Mouse (Mus musculus) left cerebral cortex, postnatal 10 days (tissue): ENCODE measurements around the gene Gm29797. TPM values are rescaled to one million over a fixed set of nuclear protein-coding genes. Genes with fewer than 3 reads are reported as not detected.

Experiments
- DNase-seq, 2 experiments: peaks; one replicate each; pipeline ENCODE4 v3.0.0; 2021 to 2022; ENCODE audit warnings: low spot score in 2 of 2, mixed read lengths in 1 of 2; ENCODE audit errors: extremely low spot score in 1 of 2
- intact Hi-C: fragments of 180-260 bp; cut with DNase I; formaldehyde crosslinking; loops from one replicate; pipeline ENCODE4 v1.15.1; 2025
- total RNA-seq, 2 experiments: library from RNA; stranded (reverse); gene quantifications; 2 replicates each; pipeline ENCODE4 v1.2.3; 2021

The Gm29797 gene
- total RNA-seq, 2 experiments from 2014 or later: 0.67 TPM; not detected in 1

- DNase-seq: peak in 1 of 2 experiments; percentile 50
- intact Hi-C loops: no loop called here
Observed at GRCm38 (mm10) chr2:181689466-181690160, 32.8 kb downstream of the Gm29797 start.

GRCm38 (mm10) chr2:181691083-181691482 is 34.2 kb downstream of the Gm29797 start:
- intact Hi-C loops: no loop called here
- DNase-seq: no peak

GRCm38 (mm10) chr2:181691571-181691970 is 34.7 kb downstream of the Gm29797 start:
- no peak for DNase-seq
- intact Hi-C loops: no loop called here

- intact Hi-C loops: no loop called here
- no peak for DNase-seq
Observed at GRCm38 (mm10) chr2:181692304-181692703, 35.5 kb downstream of the Gm29797 start.

- intact Hi-C loops: no loop called here
- peak; percentile 74 to 91 for DNase-seq
Observed at GRCm38 (mm10) chr2:181693339-181694280, 36.8 kb downstream of the Gm29797 start, which contains the start of gene Rgs19. Gene Rgs19, minus strand, starts transcription at chr2:181693977.

GRCm38 (mm10) chr2:181694581-181694980 is 37.7 kb downstream of the Gm29797 start:
- DNase-seq: no peak
- intact Hi-C loops: no loop called here

GRCm38 (mm10) chr2:181695776-181696175 is 38.9 kb downstream of the Gm29797 start:
- no peak for DNase-seq
- intact Hi-C loops: no loop called here

GRCm38 (mm10) chr2:181696801-181697420 is 40.1 kb downstream of the Gm29797 start:
- no peak for DNase-seq
- intact Hi-C loops: no loop called here

- DNase-seq: no peak
- intact Hi-C loops: no loop called here
Observed at GRCm38 (mm10) chr2:181698241-181698640, 41.4 kb downstream of the Gm29797 start, which contains the start of gene Lkaaear1. Gene Lkaaear1, minus strand, starts transcription at chr2:181698442.

- no peak for DNase-seq
- intact Hi-C loops: no loop called here
Observed at GRCm38 (mm10) chr2:181706668-181707067, 49.8 kb downstream of the Gm29797 start.

Other genes with a start within 250 kb of the Gm29797 start
- 10 to 100 TPM; 17.1 to 19.9 TPM for gene Zbtb46, start 197.6 kb upstream of the Gm29797 start, total RNA-seq
- gene Abhd16b, start 163.8 kb upstream of the Gm29797 start, total RNA-seq: not detected
- gene Tpd52l2, start 159.9 kb upstream of the Gm29797 start, total RNA-seq: 10 to 100 TPM; 75.5 to 77.2 TPM
- 100 to 1,000 TPM; 320 to 333 TPM for gene Dnajc5, start 136.5 kb upstream of the Gm29797 start, total RNA-seq
- 10 to 100 TPM; 34.7 to 53.6 TPM for gene Uckl1, start 72.1 kb upstream of the Gm29797 start, total RNA-seq
- 10 to 100 TPM; 44.9 to 48.8 TPM for gene Prpf6, start 65.2 kb upstream of the Gm29797 start, total RNA-seq
- 100 to 1,000 TPM; 139 to 152 TPM for gene Zfp512b, start 64.2 kb upstream of the Gm29797 start, total RNA-seq
- gene Samd10, start 57.8 kb upstream of the Gm29797 start, total RNA-seq: 10 to 100 TPM; 27.1 to 28.8 TPM
- 10 to 100 TPM; 13.9 to 14.7 TPM for gene Sox18, start 14.6 kb downstream of the Gm29797 start, total RNA-seq
- 10 to 100 TPM; 57.3 to 62.7 TPM for gene Tcea2, start 23.3 kb downstream of the Gm29797 start, total RNA-seq
- 10 to 100 TPM; 48.8 to 57.2 TPM for gene Rgs19, start 36.9 kb downstream of the Gm29797 start, total RNA-seq
- not detected for gene Lkaaear1, start 41.4 kb downstream of the Gm29797 start, total RNA-seq
- 10 to 100 TPM; 75.4 to 82.2 TPM for gene Oprl1, start 58.0 kb downstream of the Gm29797 start, total RNA-seq
- gene Myt1, start 106.3 kb downstream of the Gm29797 start, total RNA-seq: 10 to 100 TPM; 24.3 to 27.7 TPM
- gene Pcmtd2, start 180.8 kb downstream of the Gm29797 start, total RNA-seq: 10 to 100 TPM; 51.8 to 62.1 TPM
- 10 to 100 TPM; 32.7 to 39.4 TPM for gene Polr3k, start 207.3 kb downstream of the Gm29797 start, total RNA-seq